In genomic region chr17:33802221-33802620, GRCm38 (mm10) we compare ENCODE assay signal across 13 mouse cellular contexts. TPM values are rescaled to one million over a fixed set of nuclear protein-coding genes. Genes with fewer than 3 reads are reported as not detected.
A peak's percentile ranks its signal among the peaks of the same experiment; 100 is the strongest.
DNase-seq lines count a peak whose midpoint lies in the region; ATAC-seq and TF ChIP-seq lines count a peak whose summit lies in the region.
"Had no signal": no experiment of that assay in that cellular context is flagged by ENCODE, and none has a peak within 500 bp of the region (broad histone marks: within the 10 kb centered on the region; RNA-seq: fewer than 3 reads in every experiment).

No protein-coding gene starts in this region.

- no peak for TF ChIP-seq EP300 in heart, postnatal 0 days (IDR thresholded peaks at IDR 0.05; ENCODE audit: low read depth)

- peaks cover 43% of the 10 kb centered on the region for H3K27me3 ChIP-seq in heart, postnatal 0 days (ENCODE audit: control insufficient read depth, insufficient read depth, low read length)
- peaks cover 52% of the 10 kb centered on the region for H3K27me3 ChIP-seq in heart, embryonic 12.5 days (replicated peaks)
- no peaks in the 10 kb centered on the region for H3K27me3 ChIP-seq in forebrain, embryonic 15.5 days
- H3K27me3 ChIP-seq in heart, embryonic 11.5 days (ENCODE audit: control insufficient read depth, insufficient read depth, low read length) = peaks cover 12% of the 10 kb centered on the region
- H3K27me3 ChIP-seq: embryonic facial prominence, embryonic 15.5 days; kidney, embryonic 15.5 days had no signal

- peak; percentile 62 for TF ChIP-seq CTCF in heart, postnatal 0 days (IDR thresholded peaks at IDR 0.05; ENCODE audit: low read depth)

- H3K4me2 ChIP-seq in heart, postnatal 0 days (ENCODE audit: low read depth, low read length) = no peak overlapping the region
- H3K4me2 ChIP-seq in heart, embryonic 12.5 days = no peak overlapping the region
- H3K4me2 ChIP-seq in forebrain, embryonic 15.5 days (replicated peaks) = no peak overlapping the region
- H3K4me2 ChIP-seq in heart, embryonic 11.5 days = no peak overlapping the region
- H3K4me2 ChIP-seq: embryonic facial prominence, embryonic 15.5 days; kidney, embryonic 15.5 days had no signal

- H3K4me3 ChIP-seq in heart, postnatal 0 days (ENCODE audit: low read depth, low read length) = no peak overlapping the region
- H3K4me3 ChIP-seq in heart, embryonic 12.5 days = no peak overlapping the region
- no peak overlapping the region for H3K4me3 ChIP-seq in forebrain, embryonic 15.5 days
- H3K4me3 ChIP-seq in heart, embryonic 11.5 days (ENCODE audit: low read depth, low read length) = no peak overlapping the region
- H3K4me3 ChIP-seq: embryonic facial prominence, embryonic 15.5 days; kidney, embryonic 15.5 days had no signal

- no peak overlapping the region for H3K27ac ChIP-seq in heart, postnatal 0 days (ENCODE audit: low read depth)
- no peak overlapping the region for H3K27ac ChIP-seq in heart, embryonic 12.5 days (ENCODE audit: poor library complexity, severe bottlenecking)
- H3K27ac ChIP-seq in forebrain, embryonic 15.5 days (replicated peaks) = no peak overlapping the region
- no peak overlapping the region for H3K27ac ChIP-seq in heart, embryonic 11.5 days (ENCODE audit: low read depth, low read length)
- H3K27ac ChIP-seq: embryonic facial prominence, embryonic 15.5 days; kidney, embryonic 15.5 days had no signal

- DNase-seq in heart, postnatal 0 days (ENCODE audit: low spot score) = no peak
- peak; percentile 45 for DNase-seq in thymus, postnatal 0 days (ENCODE audit: low spot score)
- DNase-seq in thymus, postnatal 10 days (ENCODE audit: low spot score in 2 of 2) = no peak
- DNase-seq in yolk sac, embryonic 10.5 days (ENCODE audit: low spot score) = no peak
- DNase-seq: heart, postnatal 10 days; left cerebral cortex, postnatal 4 days; right cerebral cortex, postnatal 4 days had no signal

- 3% methylated on average over 2 of the region's 2 CpGs for WGBS in heart, postnatal 0 days
- WGBS in heart, embryonic 12.5 days = 5% methylated on average over 2 of the region's 2 CpGs
- WGBS in forebrain, embryonic 15.5 days = 9% methylated on average over 2 of the region's 2 CpGs
- WGBS in heart, embryonic 11.5 days (ENCODE audit: insufficient replicate concordance) = 3% methylated on average over 2 of the region's 2 CpGs

- no peaks in the 10 kb centered on the region for H3K36me3 ChIP-seq in heart, postnatal 0 days (replicated peaks; ENCODE audit: control insufficient read depth, insufficient read depth, low read length)
- H3K36me3 ChIP-seq in heart, embryonic 12.5 days = no peaks in the 10 kb centered on the region
- H3K36me3 ChIP-seq in forebrain, embryonic 15.5 days = no peaks in the 10 kb centered on the region
- no peaks in the 10 kb centered on the region for H3K36me3 ChIP-seq in heart, embryonic 11.5 days (ENCODE audit: control insufficient read depth, insufficient read depth, low read length)
- H3K36me3 ChIP-seq: embryonic facial prominence, embryonic 15.5 days; kidney, embryonic 15.5 days had no signal

- no peaks in the 10 kb centered on the region for H3K4me1 ChIP-seq in heart, postnatal 0 days (ENCODE audit: control insufficient read depth, insufficient read depth)
- H3K4me1 ChIP-seq in heart, embryonic 12.5 days (replicated peaks) = peaks cover 7% of the 10 kb centered on the region
- no peaks in the 10 kb centered on the region for H3K4me1 ChIP-seq in forebrain, embryonic 15.5 days
- 0 out of 2 replicates have a peak, but pooled peaks cover 3% of the 10 kb centered on the region for H3K4me1 ChIP-seq in heart, embryonic 11.5 days (ENCODE audit: control insufficient read depth, insufficient read depth, low read length)
- H3K4me1 ChIP-seq: embryonic facial prominence, embryonic 15.5 days; kidney, embryonic 15.5 days had no signal

- no peaks in the 10 kb centered on the region for H3K9me3 ChIP-seq in heart, postnatal 0 days (replicated peaks; ENCODE audit: control insufficient read depth, low read length)
- H3K9me3 ChIP-seq in heart, embryonic 12.5 days (replicated peaks) = no peaks in the 10 kb centered on the region
- no peaks in the 10 kb centered on the region for H3K9me3 ChIP-seq in forebrain, embryonic 15.5 days
- no peaks in the 10 kb centered on the region for H3K9me3 ChIP-seq in heart, embryonic 11.5 days (replicated peaks; ENCODE audit: control insufficient read depth, low read length)
- H3K9me3 ChIP-seq: embryonic facial prominence, embryonic 15.5 days; kidney, embryonic 15.5 days had no signal

- H3K9ac ChIP-seq in heart, postnatal 0 days (replicated peaks; ENCODE audit: low read depth, low read length) = no peak overlapping the region
- no peak overlapping the region for H3K9ac ChIP-seq in heart, embryonic 12.5 days
- H3K9ac ChIP-seq in forebrain, embryonic 15.5 days (replicated peaks) = no peak overlapping the region
- H3K9ac ChIP-seq in heart, embryonic 11.5 days (ENCODE audit: low read depth, low read length) = no peak overlapping the region
- H3K9ac ChIP-seq: embryonic facial prominence, embryonic 15.5 days; kidney, embryonic 15.5 days had no signal

- ATAC-seq in heart, postnatal 0 days (ENCODE audit: insufficient read depth, low read depth) = no peak
- no peak for ATAC-seq in heart, embryonic 12.5 days (ENCODE audit: insufficient number of reproducible peaks, low FRiP score)
- peak; percentile 54 for ATAC-seq in common myeloid progenitor, adult 5-6 weeks (replicated peaks; ENCODE audit: low read depth, poor library complexity, severe bottlenecking)
- ATAC-seq in forebrain, embryonic 15.5 days (replicated peaks) = no peak
- ATAC-seq in heart, embryonic 11.5 days (replicated peaks; ENCODE audit: insufficient number of reproducible peaks, low FRiP score, low TSS enrichment) = no peak

RNA-seq across cellular contexts. Expression of gene Kank3, which starts 8.1 kb away (rescaled TPM):
- total RNA-seq in heart, postnatal 0 days (2014; rRNA removed; ENCODE audit: low replicate concordance) = 33.3 and 68.7 TPM in 2 replicates
- 46.1 and 50.8 TPM in 2 replicates for polyA plus RNA-seq in heart, postnatal 0 days (2015; fragmentation: Nextera tagmentation; extraction: Ambion mirVana)
- 39.0 and 43.9 TPM in 2 replicates for polyA plus RNA-seq in heart, embryonic 12.5 days (2016; fragmentation: Nextera tagmentation; extraction: Ambion mirVana)
- polyA plus RNA-seq in thymus, postnatal 0 days (2015; fragmentation: Nextera tagmentation; extraction: Ambion mirVana) = 19.1 and 22.0 TPM in 2 replicates
- 4.6 and 5.5 TPM in 2 replicates for total RNA-seq in common myeloid progenitor, adult 5-6 weeks (2017)
- 41.4 and 42.5 TPM in 2 replicates for polyA plus RNA-seq in forebrain, embryonic 15.5 days (2015; fragmentation: Nextera tagmentation; extraction: Ambion mirVana)
- polyA plus RNA-seq in heart, embryonic 11.5 days (2014; fragmentation: Nextera tagmentation; extraction: Ambion mirVana) = 30.1 and 43.2 TPM in 2 replicates

RNA-seq across cellular contexts. Expression of gene Angptl4, which starts 20.6 kb away (rescaled TPM):
- 35.2 and 79.3 TPM in 2 replicates for total RNA-seq in heart, postnatal 0 days (2014; rRNA removed; ENCODE audit: low replicate concordance)
- 59.2 and 124 TPM in 2 replicates for polyA plus RNA-seq in heart, postnatal 0 days (2015; fragmentation: Nextera tagmentation; extraction: Ambion mirVana)
- polyA plus RNA-seq in heart, embryonic 12.5 days (2016; fragmentation: Nextera tagmentation; extraction: Ambion mirVana) = 6.9 and 7.5 TPM in 2 replicates
- 28.7 and 36.7 TPM in 2 replicates for polyA plus RNA-seq in thymus, postnatal 0 days (2015; fragmentation: Nextera tagmentation; extraction: Ambion mirVana)
- total RNA-seq in common myeloid progenitor, adult 5-6 weeks (2017) = 5.9 and 14.2 TPM in 2 replicates
- 12.8 and 14.0 TPM in 2 replicates for polyA plus RNA-seq in forebrain, embryonic 15.5 days (2015; fragmentation: Nextera tagmentation; extraction: Ambion mirVana)
- polyA plus RNA-seq in heart, embryonic 11.5 days (2014; fragmentation: Nextera tagmentation; extraction: Ambion mirVana) = 7.6 and 10.5 TPM in 2 replicates

RNA-seq across cellular contexts. Expression of gene Rps28, which starts 22.1 kb away (rescaled TPM):
- 127 and 305 TPM in 2 replicates for total RNA-seq in heart, postnatal 0 days (2014; rRNA removed; ENCODE audit: low replicate concordance)
- polyA plus RNA-seq in heart, postnatal 0 days (2015; fragmentation: Nextera tagmentation; extraction: Ambion mirVana) = 622 and 631 TPM in 2 replicates
- 570 and 574 TPM in 2 replicates for polyA plus RNA-seq in heart, embryonic 12.5 days (2016; fragmentation: Nextera tagmentation; extraction: Ambion mirVana)
- polyA plus RNA-seq in thymus, postnatal 0 days (2015; fragmentation: Nextera tagmentation; extraction: Ambion mirVana) = 1,516 and 1,544 TPM in 2 replicates
- 2,900 and 3,215 TPM in 2 replicates for total RNA-seq in common myeloid progenitor, adult 5-6 weeks (2017)
- 612 and 676 TPM in 2 replicates for polyA plus RNA-seq in forebrain, embryonic 15.5 days (2015; fragmentation: Nextera tagmentation; extraction: Ambion mirVana)
- 654 and 701 TPM in 2 replicates for polyA plus RNA-seq in heart, embryonic 11.5 days (2014; fragmentation: Nextera tagmentation; extraction: Ambion mirVana)

RNA-seq across cellular contexts. Expression of gene Ndufa7, which starts 22.2 kb away (rescaled TPM):
- total RNA-seq in heart, postnatal 0 days (2014; rRNA removed; ENCODE audit: low replicate concordance) = 467 and 766 TPM in 2 replicates
- polyA plus RNA-seq in heart, postnatal 0 days (2015; fragmentation: Nextera tagmentation; extraction: Ambion mirVana) = 899 and 938 TPM in 2 replicates
- 431 and 466 TPM in 2 replicates for polyA plus RNA-seq in heart, embryonic 12.5 days (2016; fragmentation: Nextera tagmentation; extraction: Ambion mirVana)
- 464 TPM in 2 replicates for polyA plus RNA-seq in thymus, postnatal 0 days (2015; fragmentation: Nextera tagmentation; extraction: Ambion mirVana)
- 107 and 132 TPM in 2 replicates for total RNA-seq in common myeloid progenitor, adult 5-6 weeks (2017)
- polyA plus RNA-seq in forebrain, embryonic 15.5 days (2015; fragmentation: Nextera tagmentation; extraction: Ambion mirVana) = 417 and 444 TPM in 2 replicates
- polyA plus RNA-seq in heart, embryonic 11.5 days (2014; fragmentation: Nextera tagmentation; extraction: Ambion mirVana) = 457 and 481 TPM in 2 replicates

RNA-seq across cellular contexts. Expression of gene Cd320, which starts 40.7 kb away (rescaled TPM):
- total RNA-seq in heart, postnatal 0 days (2014; rRNA removed; ENCODE audit: low replicate concordance) = 17.3 and 24.0 TPM in 2 replicates
- polyA plus RNA-seq in heart, postnatal 0 days (2015; fragmentation: Nextera tagmentation; extraction: Ambion mirVana) = 37.3 and 41.6 TPM in 2 replicates
- 41.5 and 43.8 TPM in 2 replicates for polyA plus RNA-seq in heart, embryonic 12.5 days (2016; fragmentation: Nextera tagmentation; extraction: Ambion mirVana)
- 35.1 and 35.2 TPM in 2 replicates for polyA plus RNA-seq in thymus, postnatal 0 days (2015; fragmentation: Nextera tagmentation; extraction: Ambion mirVana)
- 9.5 and 20.2 TPM in 2 replicates for total RNA-seq in common myeloid progenitor, adult 5-6 weeks (2017)
- polyA plus RNA-seq in forebrain, embryonic 15.5 days (2015; fragmentation: Nextera tagmentation; extraction: Ambion mirVana) = 60.7 and 63.5 TPM in 2 replicates
- 60.8 and 63.9 TPM in 2 replicates for polyA plus RNA-seq in heart, embryonic 11.5 days (2014; fragmentation: Nextera tagmentation; extraction: Ambion mirVana)
